Mouse (Mus musculus) thymus, postnatal 0 days (tissue): ENCODE data around the gene Olfr248. TPM values are rescaled to one million over a fixed set of nuclear protein-coding genes. Genes with fewer than 3 reads are reported as not detected.
"Not testable (repeated sequence)": the region's sequence is repeated elsewhere in the genome, so short reads cannot be mapped to it uniquely, and the experiment has no call there.

Experiments used
- DNase-seq: peaks from one replicate; pipeline ENCODE4 v3.0.0-alpha.2; 2015; ENCODE audit warnings: low spot score
- polyA plus RNA-seq: library from polyadenylated mRNA; unstranded; fragments of >200 nt; fragmentation: Nextera tagmentation; extraction: Ambion mirVana; gene quantifications from 2 replicates; pipeline ENCODE4 v1.2.1, GENCODE M21; 2015

The Olfr248 gene
- not detected in 2 replicates for polyA plus RNA-seq

DNA sequence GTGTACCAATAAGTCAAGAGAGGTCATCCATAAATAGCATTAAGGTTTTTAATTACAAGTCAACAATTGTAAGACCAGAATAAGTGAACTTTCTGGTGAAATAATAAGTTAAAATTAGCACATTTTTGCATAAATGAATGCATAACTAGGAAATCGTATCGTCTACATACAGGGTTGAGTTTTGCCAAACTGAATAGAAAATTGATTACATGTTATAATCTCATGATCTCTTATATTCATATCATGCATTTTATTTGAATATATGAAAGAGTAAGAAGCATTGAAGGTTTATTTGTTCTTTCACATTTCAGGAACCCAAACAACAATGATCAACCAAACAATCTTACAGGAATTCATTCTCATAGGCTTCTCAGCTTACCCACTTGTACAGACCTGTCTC lies at the start of gene Olfr248:
Gene Olfr248 (plus strand): TSS at position 301 of the 400 bp plus-strand sequence.
- DNase-seq: no peak

DNA sequence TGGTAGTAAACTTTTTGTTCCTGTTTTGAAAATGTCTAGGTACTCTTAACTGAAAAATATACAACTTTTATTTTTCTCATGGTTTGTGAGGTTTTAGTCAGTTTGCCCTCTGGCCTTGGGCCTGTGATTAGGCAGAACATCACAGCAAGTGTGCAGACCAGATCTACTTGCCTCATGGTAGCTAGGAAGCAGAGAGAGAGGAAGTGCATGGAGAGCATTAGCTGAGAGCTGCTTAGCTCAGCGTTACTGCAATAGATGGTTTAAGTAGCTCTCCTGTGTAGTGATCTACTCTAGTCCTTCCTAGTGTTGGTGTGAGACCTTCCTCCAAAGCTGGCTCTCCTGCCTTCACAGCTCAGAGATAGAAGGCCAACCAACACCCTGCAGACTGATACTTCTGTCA lies 37.2 kb upstream of the Olfr248 start:
- DNase-seq: not testable (repeated sequence)

DNA sequence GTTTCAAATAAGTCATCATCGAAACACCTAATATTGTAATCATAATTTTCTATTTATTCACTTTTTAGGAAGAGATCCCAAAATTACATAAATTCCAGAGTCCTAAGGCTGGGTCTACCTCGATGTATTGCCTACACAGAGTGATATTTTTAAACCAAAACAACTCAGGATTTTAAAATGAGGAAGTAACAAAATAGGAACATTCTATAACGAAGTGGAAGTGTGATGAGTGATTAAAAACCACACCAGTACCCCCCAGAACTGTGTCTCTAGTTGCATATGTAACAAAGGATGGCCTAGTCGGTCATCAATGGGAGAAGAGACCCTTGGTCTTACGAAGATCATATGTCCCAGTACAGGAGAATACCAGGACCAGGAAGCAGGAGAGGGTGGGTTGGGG lies 36.2 kb upstream of the Olfr248 start:
- DNase-seq: no peak

DNA sequence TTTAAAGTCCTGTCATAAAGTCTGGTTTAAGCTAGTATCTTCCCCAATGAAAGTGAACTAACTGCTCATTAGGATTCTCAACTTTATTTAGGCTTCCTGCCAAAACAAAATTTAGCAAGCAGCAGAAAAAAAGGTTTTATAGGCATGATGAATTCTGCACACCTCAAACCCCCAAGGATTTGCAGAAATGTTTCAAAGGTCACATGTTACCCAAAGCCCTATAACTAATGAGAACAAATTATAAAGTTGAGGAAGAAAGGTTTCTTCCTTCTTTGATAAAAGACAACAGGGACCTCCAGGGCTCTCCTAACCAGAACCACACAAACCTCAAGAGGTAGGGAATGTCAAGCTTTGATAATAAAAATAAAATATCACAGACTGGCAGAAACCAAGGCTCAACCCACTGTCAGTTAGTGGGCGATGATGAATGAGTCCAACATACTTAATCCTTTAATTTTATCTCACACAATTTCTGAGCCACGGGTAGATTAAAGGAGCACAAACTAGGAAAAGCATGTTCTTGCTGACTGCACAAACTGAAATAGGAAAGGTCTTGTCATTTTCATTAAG lies 25.9 kb upstream of the Olfr248 start, which contains the start of gene Olfr417:
Gene Olfr417 (plus strand): TSS at position 241 of the 570 bp plus-strand sequence.
- no peak for DNase-seq

DNA sequence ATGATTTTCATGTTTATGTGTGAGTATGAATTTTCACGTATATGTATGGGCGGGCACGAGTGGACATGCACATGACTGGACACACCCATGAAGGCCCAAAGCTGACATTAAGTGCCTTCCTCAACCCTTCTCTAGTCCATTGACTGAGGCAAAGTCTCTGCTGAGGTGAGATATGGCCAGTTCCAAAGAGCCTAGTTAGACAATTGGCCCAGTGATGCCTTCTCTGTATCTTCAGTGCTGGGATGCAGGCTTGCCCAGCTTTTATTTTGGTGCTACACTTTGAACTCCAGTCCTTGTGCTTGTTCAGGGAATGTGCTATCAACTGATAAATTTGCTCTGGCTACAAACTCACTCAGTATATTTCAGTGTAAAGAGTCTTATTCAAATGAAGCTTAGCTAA lies 17.0 kb upstream of the Olfr248 start:
- DNase-seq: no peak

DNA sequence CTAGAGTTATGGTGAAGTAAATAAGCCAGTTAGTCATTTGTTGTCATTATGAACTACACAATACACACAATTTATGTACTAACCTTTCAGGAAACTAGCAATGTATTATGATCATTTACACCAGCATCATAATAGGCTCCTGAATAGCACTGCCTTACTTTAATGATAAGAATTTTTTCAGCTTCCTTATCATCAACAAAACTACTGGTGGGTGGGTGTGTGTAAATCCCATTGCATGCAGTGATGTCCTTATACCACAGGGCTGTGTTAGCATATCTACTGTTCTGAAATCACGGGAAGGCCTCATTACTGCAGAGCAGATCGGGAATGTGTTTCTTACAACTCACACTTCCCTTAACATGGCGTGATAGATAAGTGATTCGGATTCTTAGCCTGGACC lies 32.1 kb downstream of the Olfr248 start:
- no peak for DNase-seq

DNA sequence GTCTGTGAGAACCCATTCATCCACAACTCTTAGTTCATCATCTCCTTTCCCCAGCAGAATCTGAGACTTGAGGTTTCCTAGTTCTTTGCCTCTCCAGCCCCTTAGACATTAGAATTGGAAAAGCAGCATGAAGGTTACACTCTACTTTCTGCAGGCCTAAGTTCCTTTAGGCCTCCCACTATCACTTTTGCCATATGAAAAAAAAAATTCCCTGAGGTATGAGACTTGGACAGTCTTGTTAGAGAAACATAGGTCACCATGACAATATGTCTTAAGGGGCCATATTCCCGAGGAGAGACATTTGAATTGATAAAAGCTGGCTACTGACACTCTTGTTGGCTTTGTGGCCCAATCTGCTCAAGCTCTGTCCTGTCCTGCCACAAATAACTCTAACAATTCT lies 32.9 kb downstream of the Olfr248 start, which contains the start of gene Olfr414:
Gene Olfr414 (plus strand): TSS at position 301 of the 400 bp plus-strand sequence.
- DNase-seq: no peak

DNA sequence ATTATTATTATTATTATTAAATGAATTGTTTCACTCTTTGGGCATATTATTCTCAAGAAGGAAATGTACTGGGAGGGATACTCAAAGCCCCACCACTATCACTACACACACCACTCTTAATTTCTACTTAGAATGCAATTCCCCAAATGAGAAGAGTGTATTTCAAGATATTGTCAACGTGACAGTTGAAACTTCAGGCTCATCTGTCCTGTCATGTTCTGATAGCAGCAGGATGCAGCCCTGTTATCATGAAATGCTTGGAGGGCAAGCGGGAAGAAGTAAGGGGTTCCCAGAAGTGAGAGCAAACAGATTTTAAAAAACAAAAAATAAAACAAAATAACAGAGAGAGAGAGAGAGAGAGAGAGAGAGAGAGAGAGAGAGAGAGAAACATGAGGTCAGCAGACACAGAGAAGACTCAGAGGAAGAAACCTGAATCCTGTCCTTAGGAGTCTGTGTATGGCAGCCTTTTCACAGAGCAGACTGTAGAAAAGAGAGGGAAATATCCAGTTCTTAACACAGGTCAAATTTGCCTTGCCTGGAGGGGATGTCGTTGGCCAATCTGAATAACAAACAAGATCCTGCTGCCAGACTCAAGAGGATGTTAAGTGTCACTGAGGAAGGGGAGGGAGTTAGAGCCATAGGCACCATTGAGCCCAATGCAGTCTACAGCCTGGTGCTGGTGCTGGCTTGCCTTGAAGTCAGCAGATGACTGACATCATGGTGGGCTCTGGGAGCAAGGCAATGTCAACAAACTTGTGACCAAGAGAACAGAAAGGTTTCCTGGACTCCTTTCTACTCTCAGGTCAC lies 35.5 kb downstream of the Olfr248 start:
- DNase-seq: no peak

DNA sequence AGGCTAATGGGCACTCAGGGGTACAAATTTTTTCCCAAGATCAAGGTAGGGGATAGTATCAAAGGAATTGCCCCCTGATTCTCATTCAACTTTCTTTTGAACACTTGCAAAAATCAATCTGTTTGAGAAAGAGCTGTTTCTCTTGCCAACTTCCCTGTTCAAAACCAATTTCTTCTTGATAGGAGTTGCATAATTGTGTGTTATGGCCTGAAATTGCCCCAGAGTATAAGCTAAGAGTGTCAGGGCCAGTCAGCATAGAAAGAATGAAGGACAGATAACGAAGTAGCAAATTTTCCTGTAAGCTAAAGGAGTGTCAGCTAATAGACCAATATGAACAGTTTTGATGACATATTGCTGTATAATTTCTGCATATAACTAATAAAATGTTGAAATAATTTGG lies 36.6 kb downstream of the Olfr248 start:
- DNase-seq: no peak

DNA sequence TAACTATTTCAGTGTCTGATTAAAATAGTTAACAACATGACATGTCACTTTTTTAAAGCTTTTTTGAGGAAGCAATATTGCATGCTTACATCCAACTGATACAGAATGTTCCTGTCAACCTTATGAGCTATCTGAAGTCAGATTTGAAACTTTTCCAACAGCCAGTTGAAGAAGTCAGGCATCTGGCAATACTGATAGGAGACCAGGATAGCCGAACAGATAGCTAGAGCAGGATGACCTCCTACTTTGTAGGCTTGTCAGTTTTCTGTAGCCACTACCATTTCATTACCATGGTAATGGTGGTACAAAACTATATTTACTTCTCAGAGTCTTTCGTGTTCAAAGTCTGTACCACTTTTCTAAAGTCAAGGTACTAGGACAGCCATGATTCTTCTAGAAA lies 37.6 kb downstream of the Olfr248 start:
- DNase-seq: no peak

DNA sequence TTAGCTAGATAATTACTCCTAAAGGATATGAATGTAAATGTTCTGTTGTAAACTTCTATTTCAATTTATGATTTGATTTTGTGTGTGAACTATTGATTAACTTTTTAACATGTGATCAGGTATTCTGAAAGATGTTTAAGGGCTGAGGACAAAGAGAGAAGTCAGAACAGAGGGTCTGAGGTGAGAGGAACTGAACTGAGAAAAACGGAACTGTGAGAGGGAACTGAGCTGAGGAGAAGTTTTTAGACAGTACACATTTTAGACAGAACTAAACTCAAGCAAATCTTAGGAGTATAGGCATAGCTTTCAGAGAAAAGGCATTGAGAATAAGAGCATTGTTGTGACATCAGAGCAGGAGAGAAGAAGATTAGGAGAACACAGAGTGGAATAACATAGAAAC lies 43.3 kb downstream of the Olfr248 start:
- no peak for DNase-seq

Other genes starting within 250 kb of the Olfr248 start
- not detected in 2 replicates for gene Olfr420, start 235.4 kb upstream of the Olfr248 start, polyA plus RNA-seq
- gene Spta1, start 218.3 kb upstream of the Olfr248 start, polyA plus RNA-seq: 0.05 and 0.07 TPM in 2 replicates
- not detected in 2 replicates for gene Olfr419, start 139.0 kb upstream of the Olfr248 start, polyA plus RNA-seq
- gene Mptx1, start 60.5 kb upstream of the Olfr248 start, polyA plus RNA-seq: 0.18 TPM in 1 of 2 replicates, not detected in the other
- not detected in 2 replicates for gene Olfr417, start 25.9 kb upstream of the Olfr248 start, polyA plus RNA-seq
- gene Olfr414, start 33.0 kb downstream of the Olfr248 start, polyA plus RNA-seq: not detected in 2 replicates
- gene Olfr220, start 51.0 kb downstream of the Olfr248 start, polyA plus RNA-seq: not detected in 2 replicates
- gene Fmn2, start 110.8 kb downstream of the Olfr248 start, polyA plus RNA-seq: 0.08 and 0.25 TPM in 2 replicates